Mouse (Mus musculus): ENCODE data around the gene Mb.
A peak's percentile ranks its signal among the peaks of the same experiment; 100 is the strongest.

The Mb gene

DNA sequence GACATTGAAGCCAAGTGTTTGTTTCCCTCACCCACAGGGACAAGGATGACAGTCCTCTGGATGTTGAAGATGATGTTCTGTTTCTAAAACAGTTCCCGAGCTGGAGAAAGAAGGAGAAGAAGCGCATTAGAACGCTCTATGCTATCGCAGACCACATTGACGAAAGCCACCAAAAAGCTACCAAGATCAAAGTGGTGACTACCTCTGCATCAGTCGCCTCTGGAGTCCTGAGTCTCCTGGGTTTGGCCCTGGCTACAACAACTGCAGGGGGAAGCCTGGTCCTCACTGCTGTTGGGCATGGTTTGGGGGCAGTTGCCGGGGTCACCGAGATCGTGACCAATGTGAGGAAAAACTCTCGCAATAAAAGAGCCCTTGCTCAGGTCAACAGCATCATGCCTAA is at the start of gene Mb:
Mb (minus strand) TSS at position 101 of the 400 bp plus-strand sequence.
- DNase-seq (ENCODE audit: low spot score in 2 of 2) = no peak

DNA sequence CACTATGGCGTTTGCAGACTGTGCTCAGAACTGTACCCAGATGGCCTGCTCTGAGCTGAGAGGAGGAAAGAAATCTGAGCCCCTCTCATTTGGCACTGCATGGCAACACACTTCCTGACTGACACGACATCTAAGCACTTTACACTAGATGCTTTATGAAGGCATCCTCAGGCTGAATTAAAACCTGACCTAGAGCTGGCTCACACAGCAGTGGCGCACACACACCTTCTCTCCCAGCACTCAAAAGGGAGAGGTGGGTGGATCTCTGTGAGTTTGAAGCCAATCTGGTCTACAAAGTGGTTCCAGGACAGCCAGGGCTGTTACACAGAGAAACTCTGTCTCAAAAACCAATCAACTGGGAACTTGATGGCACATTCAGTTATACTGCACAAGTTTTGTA is 49.3 kb upstream of the Mb start:
- no peak for DNase-seq (ENCODE audit: low spot score in 2 of 2)

DNA sequence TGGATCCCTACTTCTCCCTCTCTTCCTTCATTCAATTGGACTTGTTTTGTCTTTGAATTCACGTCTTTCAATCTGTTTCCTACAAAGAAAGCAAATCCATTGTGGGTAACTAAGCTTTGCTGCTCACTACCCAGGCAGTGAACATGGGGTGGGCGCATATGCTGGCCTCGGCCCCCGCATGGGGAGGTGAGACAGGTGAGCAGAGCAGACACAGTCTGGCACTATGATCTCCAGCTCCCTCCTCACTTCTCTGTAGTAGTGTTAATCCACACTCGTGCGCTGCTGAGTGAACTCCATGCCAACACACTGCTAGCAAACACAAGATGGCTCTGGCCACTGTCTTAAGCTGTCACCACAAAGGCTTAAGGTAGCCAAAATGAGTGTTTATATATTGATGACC is 46.9 kb upstream of the Mb start:
- no peak for DNase-seq (ENCODE audit: low spot score in 2 of 2)

DNA sequence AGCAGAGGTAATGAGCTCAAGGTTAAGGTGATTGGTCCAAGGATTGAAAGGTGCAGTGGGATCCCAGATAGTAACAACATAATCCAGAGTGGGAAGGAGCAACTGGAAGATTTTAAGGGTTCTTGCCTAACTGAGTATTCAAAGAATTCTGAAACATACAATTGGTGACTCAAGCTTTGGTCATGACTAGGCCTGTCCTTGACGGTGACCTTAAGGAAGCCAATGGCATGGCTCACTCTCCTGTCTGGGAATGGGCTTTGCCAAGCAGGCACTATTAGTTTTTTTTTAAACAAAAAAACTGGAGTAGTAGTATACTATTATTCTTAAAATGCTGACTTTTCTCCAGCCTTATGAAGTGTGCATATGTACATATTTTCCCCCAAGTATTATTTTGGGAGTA is 44.7 kb upstream of the Mb start:
- DNase-seq (ENCODE audit: low spot score in 2 of 2) = no peak

DNA sequence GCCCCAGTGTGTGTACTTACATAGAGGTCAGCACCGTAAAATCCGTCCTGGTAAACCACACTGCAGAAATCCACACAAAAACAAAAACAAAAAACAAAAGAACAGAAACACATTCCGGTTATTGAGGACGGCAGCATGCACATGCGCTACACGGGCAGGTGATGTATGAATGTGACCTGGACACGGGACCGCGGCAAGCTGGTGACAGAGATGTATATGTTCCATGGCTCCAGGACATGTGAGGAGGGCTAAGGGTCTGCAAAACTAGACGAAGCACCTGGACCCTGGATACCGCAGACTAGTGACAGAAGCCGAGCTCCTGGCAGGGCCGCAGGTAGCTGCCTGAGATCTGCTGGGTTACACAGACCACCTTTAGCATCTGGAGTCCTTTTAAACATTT is 44.0 kb upstream of the Mb start:
- DNase-seq (ENCODE audit: low spot score in 2 of 2) = no peak

DNA sequence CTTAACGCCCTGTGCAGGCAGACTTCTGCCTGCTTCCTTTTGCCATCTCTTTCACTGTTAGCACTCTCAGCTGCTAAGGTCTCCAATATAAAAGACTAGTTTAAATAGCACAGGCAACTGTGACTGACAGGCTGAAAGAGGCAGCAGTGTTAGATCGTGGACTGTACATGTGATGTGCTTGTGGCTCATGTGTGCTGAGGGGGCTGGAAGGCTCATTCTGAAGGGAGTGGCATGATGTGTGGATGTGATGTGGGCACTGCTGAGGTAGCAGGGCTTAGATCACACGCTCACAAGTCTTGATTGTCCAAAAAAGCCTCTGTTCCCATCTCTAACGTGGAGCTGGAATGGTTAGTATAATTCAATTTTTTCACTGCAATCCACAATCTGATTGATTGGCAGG is 40.9 kb upstream of the Mb start:
- DNase-seq (ENCODE audit: low spot score in 2 of 2) = no peak

DNA sequence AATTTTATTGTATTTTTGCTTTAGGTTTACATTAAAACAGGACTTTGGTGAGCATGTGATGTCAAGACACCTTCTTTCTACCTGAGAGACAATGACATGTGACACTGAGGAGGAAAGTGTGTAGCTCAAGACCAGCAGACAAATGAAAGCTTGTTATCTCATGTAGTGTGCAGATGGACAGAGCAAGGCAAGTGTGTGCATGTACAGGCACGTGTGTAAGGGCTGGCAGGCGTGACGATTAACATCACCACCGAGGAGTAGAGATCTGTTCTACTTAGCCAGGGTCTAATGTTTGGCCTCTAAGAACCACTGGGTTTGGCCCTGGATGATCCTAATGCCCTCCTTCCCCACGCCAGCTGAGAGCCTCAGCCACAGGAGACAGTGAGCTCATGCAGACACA is 40.1 kb upstream of the Mb start:
- DNase-seq (ENCODE audit: low spot score in 2 of 2) = no peak

DNA sequence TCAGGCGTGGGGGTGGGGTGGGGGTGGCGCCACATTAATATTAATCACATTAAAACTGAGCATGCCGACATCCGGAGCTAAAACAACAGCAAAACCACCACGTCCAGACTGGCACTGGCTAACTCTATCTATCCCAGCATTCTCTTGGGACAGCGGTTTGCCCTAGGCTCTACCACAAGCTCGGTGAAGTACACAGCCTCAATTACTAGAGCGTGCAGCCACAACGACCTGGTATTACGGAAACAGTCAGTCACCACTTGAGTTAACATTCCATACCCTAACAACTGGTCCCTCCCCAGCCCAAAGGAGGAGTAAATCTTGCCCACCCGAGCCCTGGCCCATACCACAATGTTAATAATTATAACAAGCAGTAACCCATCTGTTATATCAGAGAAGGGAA is 38.8 kb upstream of the Mb start:
- DNase-seq (ENCODE audit: low spot score in 2 of 2) = no peak

DNA sequence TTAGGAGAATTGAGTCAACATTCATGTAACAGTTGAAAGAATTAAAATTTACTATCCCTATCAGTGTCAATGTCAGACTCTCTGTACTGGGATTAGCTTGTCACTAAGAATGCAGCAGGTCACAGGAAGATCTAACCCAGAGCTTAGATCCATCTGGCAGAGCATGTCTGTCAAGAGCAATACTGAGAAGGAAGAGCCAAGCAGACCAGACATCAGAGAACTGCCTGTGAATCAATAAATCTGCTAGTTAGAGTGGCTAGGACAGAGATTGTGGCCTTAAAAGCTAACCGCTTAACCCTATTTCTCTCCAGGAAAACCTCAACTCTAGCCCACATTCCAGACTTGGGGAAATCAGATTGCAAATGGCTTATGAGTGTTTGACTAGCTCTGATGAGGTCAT is 36.0 kb upstream of the Mb start:
- no peak for DNase-seq (ENCODE audit: low spot score in 2 of 2)

DNA sequence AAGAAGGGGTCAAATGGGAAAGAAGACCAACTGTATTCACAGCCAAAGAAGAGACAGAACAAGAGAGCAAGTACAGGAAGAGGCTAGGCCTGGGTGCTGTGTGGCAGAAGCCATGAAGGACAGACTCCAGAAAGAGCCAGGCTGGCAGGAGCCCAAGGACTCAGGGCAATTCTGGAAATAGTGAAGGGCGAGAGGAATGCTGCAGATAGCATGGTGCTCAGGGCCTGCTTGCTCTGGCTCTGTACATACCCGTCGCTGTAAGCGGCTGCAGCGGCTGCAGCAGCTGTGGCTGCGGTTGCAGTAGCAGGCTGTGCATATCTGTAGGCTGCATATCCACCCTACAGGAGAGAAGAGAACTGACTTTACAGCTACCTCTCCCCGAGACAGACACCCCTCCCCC is 35.3 kb upstream of the Mb start:
- no peak for DNase-seq (ENCODE audit: low spot score in 2 of 2)

DNA sequence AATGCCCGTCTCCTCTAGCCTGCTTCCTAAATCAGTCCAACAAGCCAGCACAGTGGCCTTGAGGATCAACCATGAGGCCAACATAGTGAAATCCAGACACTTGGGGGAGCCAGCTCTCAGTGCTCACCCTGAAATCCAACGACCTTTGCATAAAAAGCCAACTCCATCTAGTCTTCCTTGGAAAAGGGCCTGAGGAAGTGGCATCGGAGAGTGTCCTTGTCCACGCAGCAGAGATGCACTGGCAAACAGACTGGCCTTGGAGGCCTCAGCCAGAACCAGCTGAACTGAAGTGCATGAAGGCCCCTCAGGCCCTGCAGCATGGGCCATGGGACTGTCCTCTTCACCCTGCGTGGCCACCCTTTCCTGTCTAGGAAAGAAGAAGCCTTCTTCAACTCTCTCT is 31.0 kb upstream of the Mb start:
- DNase-seq (ENCODE audit: low spot score in 2 of 2) = no peak

DNA sequence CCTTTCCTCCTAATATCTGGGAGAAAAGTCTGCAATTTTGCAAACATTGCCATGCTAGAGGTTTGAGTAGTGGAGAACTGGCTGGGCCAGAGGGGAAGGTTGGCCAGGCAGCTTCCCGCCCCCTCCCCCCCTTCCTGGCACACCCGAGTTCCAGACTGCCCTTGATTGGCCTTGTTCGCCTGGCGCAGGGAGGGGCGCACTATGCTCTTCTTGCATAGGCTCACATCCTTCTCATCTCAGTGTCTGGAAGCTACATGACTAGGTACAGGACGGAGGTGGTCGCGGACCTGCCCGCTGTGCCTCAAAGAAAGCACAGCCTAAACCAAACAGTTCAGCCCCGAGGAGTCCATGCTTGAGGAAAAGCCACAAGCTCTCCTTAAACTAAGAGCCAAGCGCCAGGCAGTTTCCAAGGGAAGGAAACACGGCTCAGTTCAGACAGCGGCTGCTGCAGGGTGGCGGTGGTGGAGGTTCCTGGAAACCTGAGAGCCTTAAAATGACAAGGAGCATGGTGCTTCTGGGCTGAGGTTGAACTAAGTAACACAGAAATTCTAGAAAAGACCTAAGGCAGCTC is 30.3 kb upstream of the Mb start:
- no peak for DNase-seq (ENCODE audit: low spot score in 2 of 2)

DNA sequence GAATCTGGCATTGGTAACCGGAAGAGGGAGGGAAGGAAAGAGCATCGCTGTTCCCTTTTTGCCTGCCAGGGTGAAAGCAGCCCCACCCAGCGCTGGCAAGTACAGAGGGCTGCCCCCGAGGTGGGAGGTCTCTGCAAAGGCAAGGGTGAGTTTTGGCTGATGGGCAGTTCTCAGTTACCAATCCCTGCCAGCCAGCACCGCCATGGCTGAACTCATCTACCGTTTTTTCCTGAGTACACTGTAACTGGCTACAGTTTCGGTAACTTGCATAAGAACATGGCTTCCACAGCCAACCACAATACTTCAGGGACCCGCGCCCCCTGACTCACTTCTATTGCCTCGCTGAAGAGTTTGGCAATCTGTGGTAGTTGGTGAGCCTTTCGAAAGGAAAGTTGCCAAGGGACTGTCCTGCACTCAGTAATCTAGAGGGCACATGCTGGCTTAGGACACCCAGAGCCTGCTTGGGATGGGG is 29.5 kb upstream of the Mb start:
- peak in 1 of 2 experiments; percentile 52 for DNase-seq (ENCODE audit: low spot score in 2 of 2)

DNA sequence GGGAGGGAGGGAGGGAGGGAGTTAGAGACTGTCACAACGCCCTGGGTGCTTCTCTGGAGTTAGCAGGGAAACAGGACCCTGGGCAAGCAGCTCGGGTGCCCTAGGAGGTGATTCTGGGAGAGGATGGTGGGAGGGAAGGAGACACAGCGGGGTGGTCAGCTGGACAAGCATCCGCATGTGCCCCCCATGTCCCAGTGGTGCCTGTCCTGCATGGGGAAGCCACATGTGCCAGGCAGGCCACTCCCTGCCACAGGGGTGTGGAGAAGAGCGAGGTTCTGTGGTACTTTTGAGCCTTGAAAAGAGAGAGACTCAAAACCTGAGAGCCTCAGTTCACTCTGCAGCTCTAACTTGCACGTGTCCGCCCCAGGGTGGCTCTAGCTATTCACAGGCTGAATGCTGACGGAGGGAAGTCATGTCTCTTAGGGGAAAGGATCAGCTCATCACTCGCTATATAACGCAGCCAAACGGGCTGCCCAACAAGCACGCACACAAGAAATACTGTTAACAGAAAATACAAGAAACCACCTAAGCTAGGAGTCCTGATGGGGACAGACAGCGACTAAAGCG is 28.9 kb upstream of the Mb start:
- no peak for DNase-seq (ENCODE audit: low spot score in 2 of 2)

DNA sequence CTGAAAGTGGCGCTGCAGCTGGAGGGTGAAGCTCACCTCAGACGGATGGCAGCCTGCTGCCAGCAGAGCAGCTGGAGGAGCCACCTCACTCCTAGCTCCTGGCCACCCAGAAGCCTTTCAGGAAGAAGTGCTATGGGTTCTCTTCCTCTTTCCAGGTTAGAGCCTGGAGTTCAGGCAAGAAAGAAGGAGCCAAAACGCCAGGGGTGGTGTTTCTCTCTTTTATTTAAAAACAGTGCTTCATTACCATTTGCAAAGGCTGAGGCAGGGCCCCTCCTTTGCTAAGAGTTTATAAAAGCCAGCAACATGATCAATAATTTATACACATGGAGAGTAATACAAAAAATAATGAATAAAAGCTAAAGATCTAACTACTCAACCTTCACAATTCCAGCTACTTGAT is 28.3 kb upstream of the Mb start:
- DNase-seq (ENCODE audit: low spot score in 2 of 2) = no peak

DNA sequence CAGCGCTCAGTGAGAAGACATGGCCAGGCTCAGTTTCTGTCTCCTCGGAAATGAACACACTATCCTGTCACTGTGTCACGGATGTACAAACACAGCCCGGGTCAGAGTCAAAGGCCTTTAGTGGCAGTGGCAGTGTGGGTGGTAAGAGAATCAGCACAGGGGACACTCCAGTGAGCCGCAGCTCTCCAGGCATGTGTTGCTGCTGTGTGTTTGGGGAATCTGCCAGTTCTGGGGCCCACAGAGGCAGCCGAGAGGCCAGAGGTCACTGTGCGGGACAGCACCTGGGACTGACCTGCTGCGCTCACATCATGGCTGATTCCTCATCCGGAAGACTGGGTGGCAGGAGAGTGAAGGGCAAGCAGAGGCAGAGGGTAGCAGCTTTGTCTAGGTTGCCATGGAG is 27.4 kb upstream of the Mb start:
- no peak for DNase-seq (ENCODE audit: low spot score in 2 of 2)

DNA sequence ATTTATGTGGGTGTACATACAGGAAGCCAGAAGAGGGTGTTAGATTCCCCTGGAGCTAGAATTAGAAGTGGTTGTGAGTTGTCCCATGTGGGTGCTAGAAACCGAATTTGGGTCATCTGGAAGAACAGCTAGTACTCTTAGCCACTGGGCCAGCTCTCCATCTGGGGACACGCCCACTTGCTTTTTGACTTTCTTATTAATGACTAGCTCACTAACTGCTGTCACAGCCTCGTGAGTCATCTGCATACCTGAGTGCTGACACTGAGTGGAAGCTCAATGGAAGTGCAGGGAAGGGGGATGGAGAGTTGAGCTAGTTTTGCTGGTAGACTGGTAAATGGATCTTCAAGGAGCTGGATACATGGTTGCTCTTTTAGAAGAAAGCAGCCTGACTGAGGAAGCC is 26.1 kb upstream of the Mb start:
- no peak for DNase-seq (ENCODE audit: low spot score in 2 of 2)

DNA sequence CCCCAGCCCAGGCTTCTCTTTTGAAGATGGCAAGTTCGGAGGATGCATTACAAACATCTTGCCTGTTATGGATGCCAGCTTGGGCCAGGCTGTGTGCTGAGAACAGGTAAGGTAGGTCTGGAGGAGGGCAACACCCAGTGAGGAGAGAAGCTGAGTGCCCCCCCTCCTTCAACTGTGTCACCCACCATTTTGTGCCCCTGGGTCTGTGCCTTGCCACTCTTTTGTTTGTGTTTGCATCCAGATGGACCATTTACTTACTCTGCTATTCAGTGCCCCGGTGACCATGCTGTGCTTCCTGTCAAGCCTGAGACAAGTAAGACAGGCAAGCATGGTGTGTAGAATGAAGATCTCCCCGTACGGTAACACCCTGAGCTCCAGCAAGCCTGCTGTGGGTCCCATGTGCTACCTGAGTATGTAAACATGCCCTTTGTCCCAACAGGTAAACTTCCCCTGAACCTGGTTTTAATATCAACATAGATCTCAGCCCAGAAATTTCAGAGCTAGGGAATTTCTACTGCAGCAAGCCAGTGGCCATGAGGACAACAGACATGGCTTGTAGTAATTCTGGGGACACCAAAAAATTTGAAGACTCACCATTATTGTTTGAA is 22.2 kb upstream of the Mb start:
- DNase-seq (ENCODE audit: low spot score in 2 of 2) = no peak

DNA sequence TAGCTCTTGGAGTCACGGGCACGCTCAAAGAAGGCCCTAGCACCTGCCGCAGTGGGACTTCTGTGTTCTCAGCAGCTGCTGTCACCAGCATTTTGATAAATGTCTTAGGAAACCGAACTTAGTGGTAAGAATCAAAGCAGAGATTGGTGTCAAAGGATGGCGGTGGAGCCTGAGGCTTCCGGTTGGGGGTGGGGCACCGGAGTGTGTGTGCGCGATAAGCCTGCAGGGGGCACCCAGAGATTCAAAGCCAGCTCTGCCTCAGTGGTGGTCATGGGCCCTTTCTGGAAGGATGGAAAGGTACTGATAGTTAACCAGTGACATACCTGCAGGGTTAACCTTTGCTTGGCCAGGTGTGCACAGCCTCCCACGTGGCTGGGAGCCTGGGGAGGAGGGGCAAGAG is 21.0 kb upstream of the Mb start:
- peak in 1 of 2 experiments; percentile 61 for DNase-seq (ENCODE audit: low spot score in 2 of 2)

DNA sequence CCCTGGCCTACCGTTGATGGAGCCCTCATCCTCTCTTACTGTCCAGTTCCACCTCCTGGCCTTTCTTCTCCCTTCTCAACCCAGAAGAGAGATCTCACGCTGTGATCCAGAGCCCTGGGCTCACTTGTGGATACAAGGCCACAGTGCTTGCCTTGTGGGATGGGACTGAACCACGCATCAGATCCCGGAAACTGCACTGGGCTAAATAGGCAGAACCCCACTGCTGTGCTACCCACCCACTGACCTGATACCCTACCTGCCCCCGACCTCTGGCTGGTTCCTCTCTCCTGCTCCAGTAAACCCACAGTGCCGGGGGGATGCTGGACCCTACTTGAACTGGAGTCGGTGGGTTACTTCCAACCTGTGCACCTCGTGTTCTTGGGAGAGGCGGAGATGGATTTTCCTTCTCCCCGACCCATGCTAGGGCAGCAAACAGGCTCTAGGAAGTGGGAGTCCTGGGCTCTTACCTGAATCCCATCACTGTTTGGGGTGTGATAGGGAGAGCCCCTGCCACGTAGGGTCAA is 20.3 kb upstream of the Mb start:
- DNase-seq (ENCODE audit: low spot score in 2 of 2) = no peak

DNA sequence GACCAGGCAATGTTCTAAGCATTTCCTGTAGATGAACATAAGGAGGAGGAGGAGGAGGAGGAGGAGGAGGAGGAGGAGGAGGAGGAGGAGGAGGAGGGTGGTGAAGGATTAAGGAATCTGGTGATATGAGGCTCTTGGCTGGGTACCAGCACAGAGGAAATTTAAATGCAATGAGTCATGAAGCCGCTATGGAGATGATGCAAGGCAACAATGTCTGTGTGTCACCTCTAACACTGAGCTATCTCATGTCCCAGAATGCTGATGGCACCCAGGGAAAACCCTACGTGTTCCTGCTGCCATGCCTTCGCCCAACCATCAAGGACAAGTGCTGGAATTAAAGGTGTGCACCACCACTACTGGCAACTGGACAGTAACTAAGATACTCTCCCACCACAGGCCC is 18.5 kb upstream of the Mb start:
- DNase-seq (ENCODE audit: low spot score in 2 of 2) = no peak

DNA sequence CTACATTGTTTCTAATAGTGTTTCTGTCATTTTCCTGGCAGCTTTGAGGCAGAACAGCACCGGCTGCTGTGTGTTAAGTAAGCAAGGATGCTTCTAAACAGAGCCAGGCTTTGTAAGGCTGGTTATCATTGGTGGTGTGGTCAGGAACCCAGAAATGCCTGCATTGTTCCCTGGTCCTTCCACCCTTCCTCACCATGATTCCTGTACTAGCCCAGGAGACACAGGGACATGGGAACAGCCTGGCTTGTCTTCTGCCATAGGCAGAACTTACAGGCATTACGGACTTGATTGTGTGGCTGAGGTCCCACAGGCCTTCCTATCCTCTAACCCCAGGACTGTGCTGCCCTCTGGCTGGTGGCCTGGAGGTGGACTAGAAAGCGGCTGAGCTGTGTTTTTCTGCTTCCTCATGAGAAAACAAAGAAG is 18.0 kb upstream of the Mb start:
- DNase-seq (ENCODE audit: low spot score in 2 of 2) = no peak

DNA sequence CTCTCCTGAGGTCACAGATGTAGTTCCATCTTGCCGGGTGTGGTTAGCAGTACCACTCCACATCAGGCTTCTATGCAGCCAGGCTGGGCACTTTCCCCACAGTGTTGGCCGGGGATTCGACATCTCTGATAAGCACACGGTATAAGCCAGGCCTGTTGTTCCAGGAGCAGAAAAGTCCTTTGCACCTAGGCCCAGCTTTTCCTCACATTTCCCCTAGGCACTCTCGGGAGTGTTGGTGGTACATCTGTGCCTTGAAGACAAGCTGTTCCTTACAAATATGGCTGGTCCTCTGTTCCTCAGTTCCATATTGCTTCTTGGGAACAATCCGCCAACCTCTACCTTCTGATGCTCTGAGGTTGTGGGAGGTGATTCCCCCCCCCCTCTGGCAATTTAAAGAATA is 15.8 kb upstream of the Mb start:
- no peak for DNase-seq (ENCODE audit: low spot score in 2 of 2)

Measured in right cerebral cortex, postnatal 10 days (tissue).